Mouse (Mus musculus) ovary, postnatal 14 days (tissue): ENCODE data around the gene Nde1.
"Not testable (repeated sequence)": the region's sequence is repeated elsewhere in the genome, so short reads cannot be mapped to it uniquely, and the experiment has no call there.

ENCODE experiments used
- DNase-seq: peaks from one replicate; pipeline ENCODE4 v3.0.0; 2022; ENCODE audit warnings: low spot score

The Nde1 gene

DNA sequence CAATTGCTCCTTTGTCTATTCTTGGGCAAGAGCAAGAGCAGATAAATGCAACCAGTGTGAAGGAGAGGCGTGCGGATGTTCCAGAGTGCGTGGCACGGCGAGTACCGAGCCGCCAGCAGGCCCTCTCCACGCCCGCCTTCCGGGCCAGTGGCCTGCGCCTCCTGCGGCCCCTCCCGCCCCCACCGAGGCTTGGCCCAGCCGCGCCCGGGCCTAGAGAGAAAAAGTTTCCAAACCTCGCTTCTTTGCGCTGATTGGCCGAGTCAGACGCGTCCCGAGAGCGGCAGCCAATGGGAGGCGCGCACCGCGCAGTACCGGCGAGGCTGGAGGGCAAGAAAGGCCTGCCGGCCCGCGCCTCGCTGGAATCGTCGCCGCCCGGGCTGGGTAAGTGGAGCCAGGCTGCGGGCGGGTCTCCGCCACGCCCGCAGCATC lies at the start of gene Nde1, which contains the start of gene Marf1:
TSS of gene Nde1 (plus strand) at position 288 of the 429 bp plus-strand sequence.
TSS of gene Marf1 (minus strand) at position 364 of the 429 bp plus-strand sequence.
- DNase-seq, result peak; percentile 83

DNA sequence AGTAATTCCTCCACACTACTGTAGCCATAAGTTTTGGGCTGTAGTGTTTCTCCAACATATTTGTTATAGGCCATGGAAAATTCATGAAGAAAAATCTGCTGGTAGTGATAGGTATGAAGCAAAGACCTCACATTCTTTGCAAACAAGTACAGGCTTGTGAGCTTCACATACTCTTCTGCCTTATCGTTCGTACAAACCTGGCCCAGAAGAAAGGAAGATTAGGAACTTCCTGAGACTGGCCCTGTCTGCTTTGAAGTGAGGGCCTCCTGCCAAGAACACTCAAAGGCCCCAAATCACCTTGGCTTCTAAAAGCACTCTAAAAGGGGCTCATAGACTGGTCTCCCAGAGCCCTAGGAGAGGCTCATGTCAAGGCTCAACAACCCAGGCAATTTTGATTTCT lies 45.8 kb upstream of the Nde1 start:
- DNase-seq, result no peak

DNA sequence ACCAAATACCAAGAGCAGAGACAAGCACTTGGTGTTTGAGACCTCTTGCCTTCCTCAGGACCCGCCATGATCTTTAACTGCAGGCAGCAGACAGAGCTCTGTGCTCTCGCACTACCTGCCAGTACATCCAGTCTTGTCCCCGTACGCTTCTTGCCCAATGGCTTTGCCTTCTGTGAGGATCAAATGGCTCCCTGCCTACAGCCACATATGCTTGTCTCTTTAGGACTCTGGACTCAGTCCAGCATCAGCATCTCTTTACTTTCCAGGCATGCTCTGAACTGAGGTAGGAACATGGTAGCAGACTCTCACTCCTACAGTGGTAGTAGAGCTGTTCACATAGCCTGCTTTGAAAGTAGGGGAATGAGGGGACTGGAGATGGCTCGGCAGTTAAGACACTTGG lies 42.1 kb upstream of the Nde1 start:
- no peak for DNase-seq

GRCm38 (mm10) chr16:14121563-14121962 lies 41.5 kb upstream of the Nde1 start:
- DNase-seq, result no peak

DNA sequence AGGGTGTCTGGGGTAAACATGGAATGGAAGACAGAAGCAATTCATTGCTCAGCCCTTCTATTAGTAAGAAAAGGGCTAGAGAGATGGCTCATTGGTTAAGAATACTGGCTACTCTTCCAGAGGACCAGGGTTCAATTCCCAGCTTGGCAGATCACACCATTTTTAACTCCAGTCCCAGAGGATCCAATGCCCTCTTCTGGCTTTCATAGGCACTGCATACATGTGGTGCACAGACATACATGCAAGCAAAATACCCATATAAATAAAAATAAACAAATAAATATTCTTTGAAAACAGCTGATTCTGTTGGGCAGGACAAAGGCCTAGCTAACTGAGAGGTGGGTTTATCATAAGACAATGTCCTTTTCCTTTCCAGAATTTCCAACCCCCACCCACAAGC lies 40.5 kb upstream of the Nde1 start:
- no peak for DNase-seq

DNA sequence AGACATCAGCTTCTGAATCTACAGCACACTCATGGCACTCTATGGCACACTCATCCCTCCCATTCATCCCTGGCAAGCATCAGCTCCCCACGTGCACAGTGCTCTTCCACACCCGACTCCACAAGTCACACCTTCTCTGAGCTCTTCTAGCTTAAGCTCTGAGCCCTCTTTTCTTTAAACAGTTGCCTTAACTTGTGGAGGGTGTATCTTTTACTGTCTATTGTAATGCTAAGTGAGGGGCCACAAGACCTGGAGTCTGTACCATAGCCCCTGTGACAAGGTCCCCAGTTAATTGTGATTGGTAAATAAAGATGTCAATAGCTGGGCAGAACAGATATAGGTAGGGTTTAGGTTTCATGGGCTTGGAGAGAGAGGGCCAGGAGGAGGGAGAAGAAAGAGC lies 39.2 kb upstream of the Nde1 start:
- no peak for DNase-seq

DNA sequence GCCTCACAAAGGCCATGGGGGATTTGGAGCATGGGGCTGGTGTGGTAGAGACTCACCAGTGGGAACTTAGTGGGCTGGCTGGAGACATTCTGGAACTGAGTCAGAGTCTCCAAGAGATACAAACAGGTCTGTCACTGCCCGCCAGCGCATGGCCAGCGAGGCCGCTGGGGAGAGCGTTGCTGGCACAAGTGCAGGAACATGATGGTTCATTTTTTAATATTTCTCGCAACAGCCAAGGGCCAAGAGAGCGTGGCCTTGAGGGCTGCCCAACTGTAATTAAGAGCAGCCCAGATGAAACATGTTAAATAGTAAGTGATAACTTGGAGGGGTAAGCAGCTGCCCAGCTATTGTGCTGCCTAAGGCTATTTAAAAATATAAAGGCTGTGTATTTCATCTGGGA lies 38.4 kb upstream of the Nde1 start:
- DNase-seq, result no peak

DNA sequence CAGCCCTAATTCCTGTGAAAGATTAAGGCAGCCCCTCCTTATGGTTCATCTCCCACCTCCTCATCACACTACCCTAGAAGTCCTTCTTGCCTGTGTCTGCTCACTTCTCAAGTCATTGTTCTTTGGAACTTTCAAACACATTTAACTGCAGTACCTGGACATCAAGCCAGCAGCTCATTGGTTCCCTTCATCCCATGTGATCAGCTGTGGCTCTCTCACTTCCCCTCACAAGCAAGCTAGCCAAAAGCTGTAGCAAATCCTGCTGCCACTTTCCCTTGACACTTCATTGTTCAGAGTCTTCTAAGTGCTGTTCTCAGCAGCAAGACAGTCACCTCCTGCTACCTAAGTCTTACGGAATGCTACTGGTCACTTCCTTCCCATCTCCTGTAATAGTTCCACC lies 37.8 kb upstream of the Nde1 start:
- DNase-seq, result no peak

- DNase-seq, result no peak
Observed at GRCm38 (mm10) chr16:14128977-14129376, 34.1 kb upstream of the Nde1 start.

- no peak for DNase-seq
Observed at GRCm38 (mm10) chr16:14130796-14131195, 32.3 kb upstream of the Nde1 start.

GRCm38 (mm10) chr16:14131376-14131775 lies 31.7 kb upstream of the Nde1 start:
- no peak for DNase-seq

GRCm38 (mm10) chr16:14131838-14132237 lies 31.2 kb upstream of the Nde1 start:
- DNase-seq, result no peak

- DNase-seq, result no peak
Observed at GRCm38 (mm10) chr16:14135014-14135413, 28.1 kb upstream of the Nde1 start.

- DNase-seq, result no peak
Observed at GRCm38 (mm10) chr16:14137976-14138561, 25.0 kb upstream of the Nde1 start.

- DNase-seq, result no peak
Observed at GRCm38 (mm10) chr16:14139106-14139505, 24.0 kb upstream of the Nde1 start.

DNA sequence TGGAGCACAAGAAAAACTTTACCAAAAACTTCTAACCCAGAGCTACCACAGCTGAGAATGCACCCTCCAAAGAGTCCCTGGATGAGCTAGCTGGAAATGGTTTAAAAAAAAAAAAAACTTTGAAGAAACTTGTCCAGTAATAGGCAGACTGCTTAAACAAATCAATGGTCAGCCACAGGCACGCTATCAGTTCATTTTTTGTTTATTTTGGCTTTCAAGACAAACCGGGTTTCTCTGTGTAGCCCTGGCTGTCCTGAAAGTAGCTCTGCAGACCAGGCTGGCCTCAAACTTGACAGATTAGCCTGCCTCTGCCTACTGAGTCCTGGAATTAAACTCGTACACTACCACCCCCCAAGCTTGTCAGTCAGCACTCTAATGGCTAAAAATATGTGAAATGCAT lies 19.8 kb upstream of the Nde1 start:
- DNase-seq, result no peak

DNA sequence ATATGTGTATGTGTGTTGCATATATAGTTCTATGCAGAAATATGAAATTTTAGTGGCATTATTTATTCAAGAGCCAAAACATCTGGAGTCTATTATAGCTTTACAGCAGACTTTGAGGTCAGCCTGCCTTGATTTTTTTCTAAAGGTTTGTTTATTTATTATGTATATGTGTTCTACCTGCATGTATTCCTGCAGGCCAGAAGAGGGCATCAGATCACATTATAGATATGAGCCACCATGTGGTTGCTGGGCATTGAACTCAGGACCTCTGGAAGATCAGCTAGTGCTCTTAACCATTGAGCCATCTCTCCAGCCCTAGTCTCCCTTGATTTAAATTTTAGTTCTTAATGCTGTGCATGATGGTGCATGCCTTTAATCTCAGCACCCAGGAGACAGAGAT lies 15.4 kb upstream of the Nde1 start:
- no peak for DNase-seq

DNA sequence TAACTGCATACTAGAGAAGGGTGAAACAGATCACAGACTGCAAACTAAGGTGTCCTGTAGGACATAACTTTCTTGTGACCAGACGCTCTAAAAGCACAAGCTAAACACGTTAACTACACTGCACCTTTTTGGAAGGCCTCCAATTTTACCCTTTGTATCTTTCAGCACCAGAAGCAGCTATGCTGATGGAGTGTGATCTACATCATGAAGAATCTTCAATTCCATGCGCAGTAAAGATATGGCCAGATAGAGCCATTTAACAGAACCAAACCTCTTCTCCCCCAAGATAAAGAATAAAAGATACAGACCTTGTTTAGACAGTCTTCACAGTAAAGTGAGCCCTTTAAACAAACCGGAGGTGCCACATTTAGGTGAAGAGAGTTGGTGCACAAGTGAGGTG lies 11.4 kb upstream of the Nde1 start:
- no peak for DNase-seq

DNA sequence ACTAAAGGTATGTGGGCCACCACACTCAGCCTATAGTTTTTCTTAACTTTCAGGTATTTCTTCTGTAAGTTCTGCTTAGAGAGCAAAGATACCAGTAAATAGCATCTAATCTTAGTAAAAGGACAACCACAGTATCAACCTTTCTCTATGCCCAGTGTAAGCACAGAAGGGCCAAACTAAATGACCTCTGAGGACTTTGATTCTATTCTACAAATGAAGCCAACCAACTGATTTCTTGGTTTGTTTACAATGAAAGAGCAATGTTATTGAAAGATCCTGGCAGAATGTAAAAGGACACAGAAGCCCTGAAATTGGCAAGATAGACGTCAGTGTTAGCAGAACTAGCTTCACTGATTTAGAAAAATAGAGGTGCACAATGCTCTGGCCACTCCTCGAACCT lies 7.4 kb upstream of the Nde1 start:
- not testable (repeated sequence) for DNase-seq

GRCm38 (mm10) chr16:14156312-14156711 lies 6.8 kb upstream of the Nde1 start:
- no peak for DNase-seq

- DNase-seq, result no peak
Observed at GRCm38 (mm10) chr16:14158536-14158935, 4.5 kb upstream of the Nde1 start.

DNA sequence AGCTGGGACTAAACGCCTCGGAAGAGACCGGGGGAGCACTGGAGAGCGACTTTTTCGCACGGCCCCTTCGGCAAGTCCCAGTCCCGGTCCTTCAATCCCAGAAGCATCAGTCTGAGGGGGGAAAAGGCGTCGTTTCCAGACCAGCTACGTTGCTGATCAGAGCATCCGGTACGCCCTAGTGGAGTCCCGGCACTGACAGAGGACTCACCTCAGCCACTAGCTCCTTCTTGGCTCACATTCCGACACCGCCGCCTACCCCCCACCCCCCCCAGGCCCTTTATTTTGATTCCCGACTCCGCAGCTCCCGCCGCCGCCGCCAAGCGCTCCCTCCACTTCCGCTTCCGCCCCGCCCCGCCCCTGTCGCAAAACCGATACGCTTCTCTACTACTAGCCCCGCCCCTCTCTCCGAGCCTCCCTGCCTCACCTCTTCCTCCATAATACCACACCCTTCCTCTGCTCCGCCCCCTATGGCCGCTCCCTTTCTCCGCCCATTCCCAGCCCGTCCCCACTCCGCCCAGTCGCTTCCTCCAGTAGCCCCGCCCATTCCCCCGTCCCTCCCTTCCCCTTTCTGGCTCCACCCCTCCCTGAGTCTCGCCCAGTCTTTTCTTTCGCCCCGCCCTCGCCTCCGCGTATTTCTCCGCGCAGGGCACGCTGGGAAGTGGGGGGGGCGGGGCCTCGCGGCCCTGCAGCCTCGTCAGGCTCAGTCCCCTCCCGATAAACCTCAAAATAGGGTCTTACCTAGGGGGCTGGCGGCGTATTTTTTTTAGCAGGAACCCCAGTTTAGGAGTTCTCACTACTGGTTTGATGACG lies 3.9 kb upstream of the Nde1 start:
- DNase-seq, result peak; percentile 97

- DNase-seq, result peak; percentile 70
Observed at GRCm38 (mm10) chr16:14159746-14160131, 3.3 kb upstream of the Nde1 start.

- no peak for DNase-seq
Observed at GRCm38 (mm10) chr16:14160941-14161340, 2.1 kb upstream of the Nde1 start.
